ENCODE assay signal across 10 mouse cellular contexts in the genomic region with DNA sequence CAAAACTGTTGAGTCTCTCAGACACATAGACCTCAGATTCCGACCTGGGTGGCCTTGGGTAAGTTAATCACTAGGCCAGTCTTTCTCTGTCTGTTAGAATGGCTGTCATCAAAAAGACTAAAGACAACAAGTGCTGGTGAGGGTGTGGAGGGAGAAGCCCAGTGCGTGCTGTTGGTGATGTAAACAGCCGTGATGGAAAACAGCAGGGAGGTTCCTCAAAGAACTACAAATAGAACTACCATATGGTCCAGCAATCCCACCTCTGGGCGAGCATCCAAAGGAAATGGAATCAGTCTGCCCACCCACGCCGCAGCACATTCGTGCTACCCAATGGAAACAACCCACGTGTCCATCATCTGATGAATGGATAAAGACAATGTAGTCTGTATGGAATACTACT. TPM values are rescaled to one million over a fixed set of nuclear protein-coding genes. Genes with fewer than 3 reads are reported as not detected.
DNase-seq lines count a peak whose midpoint lies in the region; ATAC-seq and TF ChIP-seq lines count a peak whose summit lies in the region.
"Had no signal": no experiment of that assay in that cellular context is flagged by ENCODE, and none has a peak within 500 bp of the region (broad histone marks: within the 10 kb centered on the region; RNA-seq: fewer than 3 reads in every experiment).

No protein-coding gene starts in this region.

- H3K4me3 ChIP-seq in limb, embryonic 14.5 days (replicated peaks; ENCODE audit: low read length), result no peak overlapping the region
- H3K4me3 ChIP-seq in limb, embryonic 10.5 days, result no peak overlapping the region
- H3K4me3 ChIP-seq: megakaryocyte, embryonic 14.5 days had no signal

- TF ChIP-seq POLR2A in limb, embryonic 14.5 days (IDR thresholded peaks at IDR 0.05; ENCODE audit: borderline replicate concordance, extremely low read depth, insufficient read depth, insufficient read length), result no peak

- 0 out of 2 replicates have a peak, but pooled peaks have one; percentile 26 for ATAC-seq in limb, embryonic 14.5 days (ENCODE audit: low FRiP score, low read depth)

- no peaks in the 10 kb centered on the region for H3K36me3 ChIP-seq in limb, embryonic 14.5 days (ENCODE audit: control insufficient read depth, insufficient read depth, low read length)
- H3K36me3 ChIP-seq in limb, embryonic 10.5 days, result no peaks in the 10 kb centered on the region

- no peak overlapping the region for H3K27ac ChIP-seq in limb, embryonic 14.5 days (replicated peaks; ENCODE audit: low read depth, low read length)
- H3K27ac ChIP-seq in limb, embryonic 10.5 days, result no peak overlapping the region

- 0 out of 2 replicates have a peak, but pooled peaks cover 5% of the 10 kb centered on the region for H3K4me1 ChIP-seq in limb, embryonic 14.5 days (ENCODE audit: control insufficient read depth, insufficient read depth, low read length)
- no peaks in the 10 kb centered on the region for H3K4me1 ChIP-seq in limb, embryonic 10.5 days

- no peak overlapping the region for H3K9ac ChIP-seq in limb, embryonic 14.5 days (ENCODE audit: low read depth, low read length, severe bottlenecking)

- no peaks in the 10 kb centered on the region for H3K9me3 ChIP-seq in limb, embryonic 14.5 days (ENCODE audit: control insufficient read depth, low read length)
- H3K9me3 ChIP-seq in limb, embryonic 10.5 days (replicated peaks), result no peaks in the 10 kb centered on the region
- H3K9me3 ChIP-seq: megakaryocyte, embryonic 14.5 days had no signal

- no peaks in the 10 kb centered on the region for H3K27me3 ChIP-seq in limb, embryonic 14.5 days (ENCODE audit: control insufficient read depth, insufficient read depth, low read length)
- H3K27me3 ChIP-seq in limb, embryonic 10.5 days (ENCODE audit: low read depth, poor library complexity, severe bottlenecking), result no peaks in the 10 kb centered on the region

- H3K4me2 ChIP-seq in limb, embryonic 14.5 days (replicated peaks; ENCODE audit: low read depth, low read length, severe bottlenecking), result no peak overlapping the region

- peak; percentile 25 for DNase-seq in limb, embryonic 14.5 days (ENCODE audit: low spot score)
- DNase-seq in limb, embryonic 10.5 days (ENCODE audit: low spot score), result no peak
- peak; percentile 94 for DNase-seq in cerebellum, postnatal 10 days
- peak; percentile 40 to 62 for DNase-seq in layer of hippocampus, postnatal 25 days (ENCODE audit: extremely low spot score in 1 of 2, low spot score in 1 of 2)
- DNase-seq in right cerebral cortex, postnatal 36 days (ENCODE audit: low spot score in 2 of 2), result peak; percentile 67 to 75
- no peak for DNase-seq in testis, postnatal 10 days (ENCODE audit: low spot score)
- DNase-seq in Muller cell, postnatal 12 days (ENCODE audit: inconsistent ontology term), result no peak
- no peak for DNase-seq in urinary bladder, postnatal 4 days (ENCODE audit: low spot score in 2 of 2)

- whole genome bisulfite sequencing in limb, embryonic 14.5 days, result 56% methylated on average over 8 of the region's 8 CpGs
- WGBS in limb, embryonic 10.5 days, result 71% methylated on average over 8 of the region's 8 CpGs

RNA-seq across cellular contexts. Expression of a gene that starts 12.5 kb away (rescaled TPM):
- polyA plus RNA-seq in limb, embryonic 14.5 days (2012; rRNA removed), result 1.3 TPM in 2 replicates
- 1.1 and 1.4 TPM in 2 replicates for polyA plus RNA-seq in limb, embryonic 14.5 days (2014; fragmentation: Nextera tagmentation; extraction: Ambion mirVana)
- 0.20 TPM in 2 replicates for polyA plus RNA-seq in limb, embryonic 10.5 days (2016; fragmentation: Nextera tagmentation; extraction: Ambion mirVana)
- total RNA-seq in layer of hippocampus, postnatal 25 days (2021), result under 1 TPM; 0.44 to 0.63 TPM
- polyA plus RNA-seq: heart, embryonic 14.5 days had no signal

Comparison
In these comparisons a context has a peak if more than half of its experiments do, and no peak if none do; other contexts are left out.
1. DNase-seq: peak in limb, embryonic 14.5 days (single experiment), cerebellum, postnatal 10 days (2 of 2), layer of hippocampus, postnatal 25 days (2 of 2) and right cerebral cortex, postnatal 36 days (2 of 2); none in limb, embryonic 10.5 days (single experiment), testis, postnatal 10 days (single experiment), Muller cell, postnatal 12 days (single experiment) and urinary bladder, postnatal 4 days (0 of 2).